Mouse (Mus musculus) thymus, adult 2 months (tissue): ENCODE data around the gene Vamp1. TPM values are rescaled to one million over a fixed set of nuclear protein-coding genes. Genes with fewer than 3 reads are reported as not detected.
A peak's percentile ranks its signal among the peaks of the same experiment; 100 is the strongest.

ENCODE experiments used
- DNase-seq: peaks from one replicate; pipeline ENCODE4 v3.0.0; 2021
- H3K27ac ChIP-seq: fragments of 200-500 bp; 2 replicates; pipeline ENCODE4 v1.5.1; 2012; ENCODE audit warnings: low read length, control low read depth; ENCODE audit not compliant: control insufficient read depth, insufficient read depth
- H3K27me3 ChIP-seq: fragments of 200-500 bp; 2 replicates; pipeline ENCODE4 v1.6.1; 2012; ENCODE audit warnings: mild to moderate bottlenecking, low read length, moderate library complexity, mixed read lengths; ENCODE audit not compliant: control insufficient read depth, insufficient read depth
- H3K36me3 ChIP-seq: fragments of 200-500 bp; 2 replicates; pipeline ENCODE4 v1.6.1; 2012; ENCODE audit warnings: mild to moderate bottlenecking, low read length, moderate library complexity; ENCODE audit not compliant: control insufficient read depth, insufficient read depth
- H3K4me1 ChIP-seq: fragments of 200-500 bp; replicated peaks from 2 replicates; pipeline ENCODE4 v1.6.1; 2012; ENCODE audit warnings: low read length; ENCODE audit not compliant: control insufficient read depth, insufficient read depth
- H3K4me3 ChIP-seq: fragments of 200-500 bp; 2 replicates; pipeline ENCODE4 v1.5.1; 2012; ENCODE audit warnings: mild to moderate bottlenecking, low read length, control low read depth, moderate library complexity; ENCODE audit not compliant: control insufficient read depth, insufficient read depth
- CTCF ChIP-seq: fragments of 200-500 bp; IDR thresholded peaks from 2 replicates; pipeline ENCODE4 v1.5.1; 2012; ENCODE audit warnings: mild to moderate bottlenecking, control low read depth, low read length, moderate library complexity, borderline replicate concordance; ENCODE audit not compliant: control insufficient read depth, poor library complexity, insufficient read depth; ENCODE audit errors: extremely low read depth
- POLR2A ChIP-seq: fragments of 200-500 bp; IDR thresholded peaks from 2 replicates; pipeline ENCODE4 v1.6.1; 2012; ENCODE audit warnings: mild to moderate bottlenecking, low read length, control low read depth, moderate library complexity; ENCODE audit not compliant: control insufficient read depth, poor library complexity, insufficient read depth; ENCODE audit errors: extremely low read depth
- WGBS: fragments of 180-500 bp; shearing (Covaris S2); methylation state at CpG from one replicate; pipeline ENCODE4 v1.1.7; 2018; 5-methylcytosine and 5-hydroxymethylcytosine counted together
- polyA plus RNA-seq: library from polyadenylated mRNA; depleted of rRNA; stranded (reverse); fragments of >200 nt; gene quantifications from 2 replicates; pipeline ENCODE4 v1.2.3, GENCODE M21; 2012

The Vamp1 gene
- polyA plus RNA-seq, 1 experiment = 423 TPM

DNA sequence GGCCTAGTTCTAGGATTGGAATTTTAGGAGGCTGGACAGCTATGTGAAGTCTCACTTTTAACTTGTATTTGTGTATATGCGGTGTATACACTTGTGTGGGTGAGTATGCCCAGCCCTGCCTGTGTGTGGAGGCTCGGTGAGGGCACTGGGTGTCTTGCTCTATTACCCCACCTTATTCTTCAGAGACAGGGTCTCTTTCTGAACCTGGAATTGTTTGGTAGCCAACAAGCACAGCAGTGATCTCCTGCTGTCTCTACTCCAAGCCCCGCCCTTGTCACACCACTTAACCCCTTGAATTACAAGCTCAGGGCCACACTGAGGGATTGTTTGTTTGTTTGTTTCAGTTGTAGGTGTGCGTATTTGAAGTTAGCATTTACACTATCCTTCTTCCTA lies 16.7 kb downstream of the Vamp1 start:
- H3K27ac ChIP-seq = peak overlapping the region; percentile 97
- WGBS = 32% methylated on average over 4 of the region's 4 CpGs
- TF ChIP-seq CTCF (no peak), POLR2A (no peak)
- peaks cover 36% of the 10 kb centered on the region for H3K4me1 ChIP-seq
- H3K27me3 ChIP-seq = no peaks in the 10 kb centered on the region
- peaks cover 25% of the 10 kb centered on the region for H3K36me3 ChIP-seq
- no peak for DNase-seq
- H3K4me3 ChIP-seq = peak overlapping the region; percentile 86

DNA sequence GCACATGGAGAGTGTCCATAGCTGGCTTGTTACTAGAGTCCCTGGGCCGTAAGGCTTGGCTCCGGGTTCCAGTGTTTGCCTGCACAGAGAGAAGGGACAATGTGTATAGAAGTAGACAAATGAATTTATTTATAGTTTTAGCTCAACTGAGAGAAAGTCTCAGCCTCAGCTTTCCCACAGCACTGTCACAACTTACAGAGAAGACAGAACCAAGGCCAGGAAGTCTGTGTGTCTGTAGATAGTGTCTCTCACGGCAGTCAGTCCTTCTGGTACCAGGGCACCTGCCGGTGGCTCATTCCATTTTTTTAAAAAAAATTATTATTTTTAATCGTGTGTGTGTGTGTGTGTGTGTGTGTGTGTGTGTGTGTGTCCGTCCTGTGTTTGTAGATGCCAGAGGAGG lies 17.2 kb downstream of the Vamp1 start:
- H3K27ac ChIP-seq = peak overlapping the region; percentile 97
- TF ChIP-seq POLR2A = no peak
- TF ChIP-seq CTCF = no peak
- peaks cover 39% of the 10 kb centered on the region for H3K4me1 ChIP-seq
- peak overlapping the region; percentile 71; the same call in 1 of the 2 replicates for H3K4me3 ChIP-seq
- DNase-seq = no peak
- H3K36me3 ChIP-seq = peaks cover 23% of the 10 kb centered on the region
- no peaks in the 10 kb centered on the region for H3K27me3 ChIP-seq
- 32% methylated on average over 6 of the region's 6 CpGs for WGBS

DNA sequence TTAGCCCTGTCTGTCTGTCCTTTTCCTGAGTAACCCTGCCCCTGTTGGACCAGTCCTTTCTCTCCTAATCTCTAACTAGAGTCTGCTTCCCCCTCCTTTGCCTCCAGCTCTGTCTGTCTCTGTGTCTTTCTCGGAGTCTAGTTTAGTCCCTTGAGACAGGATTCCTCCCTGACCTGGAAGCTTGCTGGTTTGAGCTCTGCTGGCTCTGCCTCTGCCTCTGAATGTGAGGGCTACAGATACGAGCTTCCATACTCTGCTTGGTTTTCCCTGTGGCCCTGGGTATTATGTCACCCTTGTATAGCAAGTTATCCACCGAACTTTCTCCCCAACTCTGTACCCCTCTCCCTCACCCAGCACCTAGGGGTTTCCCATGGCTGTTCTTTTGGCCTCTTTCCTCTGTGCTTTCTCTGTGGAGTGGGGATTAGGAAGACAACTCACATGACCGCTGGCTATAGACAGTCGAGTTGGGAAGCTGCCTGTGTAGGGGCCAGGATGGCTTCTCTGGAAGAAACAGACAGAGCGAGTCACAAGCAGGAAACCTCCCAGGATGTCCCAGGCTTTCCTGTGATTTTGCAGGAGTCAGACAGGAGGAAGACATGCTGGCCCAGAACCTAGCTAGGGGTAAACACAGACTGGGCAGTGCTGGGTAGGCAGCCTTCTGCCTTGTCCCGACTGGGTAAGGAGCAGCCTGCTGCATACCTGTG lies 18.6 kb downstream of the Vamp1 start:
- H3K27me3 ChIP-seq = no peaks in the 10 kb centered on the region
- no peak for DNase-seq
- H3K4me3 ChIP-seq = peak overlapping the region; percentile 71
- peak overlapping the region; percentile 97 for H3K27ac ChIP-seq
- TF ChIP-seq POLR2A = no peak
- TF ChIP-seq CTCF = no peak
- H3K4me1 ChIP-seq = peaks cover 45% of the 10 kb centered on the region
- WGBS = 47% methylated on average over 7 of the region's 7 CpGs
- H3K36me3 ChIP-seq = peaks cover 23% of the 10 kb centered on the region

- TF ChIP-seq CTCF (no peak), POLR2A (no peak)
These were observed 19.1 kb downstream of the Vamp1 start for GRCm38 (mm10) chr6:125234520-125234828.

DNA sequence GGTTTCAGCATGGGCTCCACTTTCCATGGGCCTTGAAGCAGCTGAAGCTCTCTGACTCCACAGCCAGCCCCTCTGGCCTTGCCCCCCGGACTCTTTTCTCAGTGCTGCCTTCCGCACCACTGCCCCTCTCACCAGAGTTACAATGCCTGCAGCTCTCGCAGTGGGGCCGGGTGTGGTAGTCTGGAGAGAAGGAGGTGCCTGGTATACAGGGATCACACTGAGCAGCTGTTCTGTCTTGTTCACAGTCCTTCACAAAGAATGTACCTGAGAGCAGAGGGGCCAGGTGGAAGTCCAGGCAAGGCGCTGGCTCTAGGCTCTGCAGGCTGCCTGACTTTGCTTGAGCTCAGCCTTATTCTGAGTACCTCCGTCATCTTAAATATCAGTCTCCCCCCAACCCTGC lies 21.0 kb downstream of the Vamp1 start:
- Histone ChIP-seq H3K4me1 (peaks cover 55% of the 10 kb centered on the region), H3K36me3 (peaks cover 23% of the 10 kb centered on the region), H3K4me3 (peak overlapping the region; percentile 95), H3K27me3 (no peaks in the 10 kb centered on the region), H3K27ac (peak overlapping the region; percentile 99)
- WGBS = 5% methylated on average over 6 of the region's 6 CpGs
- TF ChIP-seq POLR2A (no peak), CTCF (no peak)
- DNase-seq = peak; percentile 48

More at GRCm38 (mm10) chr6:125234520-125234828, 19.1 kb downstream of the Vamp1 start:
- peaks cover 23% of the 10 kb centered on the region for H3K36me3 ChIP-seq
- peaks cover 50% of the 10 kb centered on the region for H3K4me1 ChIP-seq
- no peak for DNase-seq
- peak overlapping the region; percentile 97 for H3K27ac ChIP-seq
- 44% methylated on average over 5 of the region's 5 CpGs for WGBS
- peak overlapping the region; percentile 71 for H3K4me3 ChIP-seq
- H3K27me3 ChIP-seq = no peaks in the 10 kb centered on the region

GRCm38 (mm10) chr6:125236782-125237181 lies 21.4 kb downstream of the Vamp1 start, which contains the start of gene Cd27:
Gene Cd27, minus strand, starts transcription at chr6:125237010.
- 5% methylated on average over 6 of the region's 6 CpGs for WGBS
- peak within 1 kb of the TSS; percentile 99 for H3K27ac ChIP-seq
- TF ChIP-seq CTCF (no peak), POLR2A (peak; percentile 93)
- H3K4me3 ChIP-seq = peak within 1 kb of the TSS; percentile 95
- peaks cover 60% of the 10 kb centered on the region for H3K4me1 ChIP-seq
- H3K36me3 ChIP-seq = peaks cover 23% of the 10 kb centered on the region
- DNase-seq = peak; percentile 84
- H3K27me3 ChIP-seq = no peaks in the 10 kb centered on the region
